Mouse (Mus musculus): ENCODE measurements around the gene Srp54c. TPM values are rescaled to one million over a fixed set of nuclear protein-coding genes. Genes with fewer than 3 reads are reported as not detected.

The Srp54c gene
- polyA plus RNA-seq (2015; fragmentation: Nextera tagmentation; extraction: Ambion mirVana), result 51.8 and 59.3 TPM in 2 replicates

DNA sequence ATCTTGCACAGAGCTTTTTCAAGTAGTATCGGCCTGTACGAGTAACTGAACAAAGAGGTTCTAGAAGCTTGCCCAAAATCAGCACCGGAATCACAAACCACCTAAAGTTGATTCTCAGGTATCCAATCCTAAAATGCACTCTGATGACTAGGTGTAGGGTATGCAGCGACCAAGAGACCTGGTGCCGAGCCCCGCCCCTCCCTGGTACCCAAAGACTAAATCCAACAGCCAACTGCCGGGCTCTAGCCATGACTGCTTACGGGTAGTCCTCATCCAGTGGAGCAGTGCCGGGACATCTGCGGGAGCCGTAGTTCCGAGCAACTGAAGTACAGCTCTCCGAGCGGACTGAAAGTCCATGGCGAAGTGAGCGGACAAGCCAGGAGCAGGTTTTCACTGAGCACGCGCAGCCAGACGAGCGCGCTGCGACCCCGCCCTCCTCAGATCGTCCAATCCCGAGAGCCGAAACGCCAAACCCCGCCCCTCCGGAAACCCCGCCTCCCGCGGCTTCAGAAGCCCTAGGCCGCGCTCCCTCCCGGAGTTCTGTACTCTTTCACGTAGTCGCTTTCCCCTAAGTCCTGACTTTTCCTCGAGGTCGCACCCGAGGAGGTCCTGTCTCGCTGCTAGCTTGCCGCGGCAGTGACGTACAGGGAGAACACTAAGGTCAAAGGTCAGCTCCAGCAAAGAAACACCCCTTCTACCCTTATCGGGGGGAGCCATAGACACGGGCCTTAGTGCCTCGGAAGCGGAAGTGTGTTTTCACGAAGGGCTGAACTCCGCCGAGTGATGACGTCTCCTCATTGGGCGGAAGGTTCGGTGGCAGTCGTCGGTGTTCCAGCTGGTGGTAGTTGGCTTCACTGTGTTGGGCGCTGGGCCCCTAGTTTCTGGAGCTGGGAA, at the start of gene Srp54c:
Gene Srp54c (plus strand): TSS at position 543 of the 894 bp plus-strand sequence.

DNA sequence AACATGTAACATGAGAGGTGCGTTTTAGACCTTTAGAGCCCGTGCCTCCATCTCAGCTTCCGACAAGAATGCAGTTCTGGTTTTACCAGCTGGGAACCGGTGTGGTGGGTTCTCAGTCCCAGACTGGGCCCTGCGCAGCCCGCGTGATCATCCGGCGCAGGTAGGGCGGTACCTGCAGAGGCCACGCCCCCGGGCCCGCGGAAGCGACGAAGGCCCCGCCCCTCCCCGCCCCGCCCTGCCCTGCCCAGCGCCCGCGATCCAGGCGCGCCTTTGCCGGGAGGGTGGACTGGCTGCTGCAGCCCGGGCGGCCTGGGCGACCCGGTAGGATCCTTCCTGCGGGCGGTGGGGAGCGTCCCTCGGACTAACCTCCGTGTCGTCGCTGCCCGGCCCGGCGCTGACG, 30.7 kb upstream of the Srp54c start, which contains the start of gene 1700047I17Rik2:
Gene 1700047I17Rik2 (plus strand): TSS at position 287 of the 400 bp plus-strand sequence.

DNA sequence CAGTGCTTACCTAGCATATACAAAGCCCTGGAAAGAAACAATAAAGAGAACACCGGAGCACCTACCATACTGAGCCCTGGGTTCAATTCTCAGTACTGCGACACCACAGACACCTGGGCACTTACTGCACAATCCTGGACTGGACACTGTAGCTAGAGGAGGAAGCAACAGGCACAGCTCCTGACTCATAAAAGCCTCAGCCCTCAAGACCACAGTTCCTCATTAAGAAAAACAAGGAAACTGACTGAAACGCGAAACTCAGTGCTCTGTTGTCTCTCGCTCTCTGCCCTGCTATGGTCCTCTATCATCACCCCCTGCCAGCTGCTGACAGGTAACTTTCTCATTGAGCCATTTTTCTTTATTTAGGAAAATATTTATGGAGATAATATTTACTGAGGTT, 69.4 kb downstream of the Srp54c start, which contains the start of gene 1110008L16Rik:
Gene 1110008L16Rik (plus strand): TSS at position 242 of the 400 bp plus-strand sequence.

DNA sequence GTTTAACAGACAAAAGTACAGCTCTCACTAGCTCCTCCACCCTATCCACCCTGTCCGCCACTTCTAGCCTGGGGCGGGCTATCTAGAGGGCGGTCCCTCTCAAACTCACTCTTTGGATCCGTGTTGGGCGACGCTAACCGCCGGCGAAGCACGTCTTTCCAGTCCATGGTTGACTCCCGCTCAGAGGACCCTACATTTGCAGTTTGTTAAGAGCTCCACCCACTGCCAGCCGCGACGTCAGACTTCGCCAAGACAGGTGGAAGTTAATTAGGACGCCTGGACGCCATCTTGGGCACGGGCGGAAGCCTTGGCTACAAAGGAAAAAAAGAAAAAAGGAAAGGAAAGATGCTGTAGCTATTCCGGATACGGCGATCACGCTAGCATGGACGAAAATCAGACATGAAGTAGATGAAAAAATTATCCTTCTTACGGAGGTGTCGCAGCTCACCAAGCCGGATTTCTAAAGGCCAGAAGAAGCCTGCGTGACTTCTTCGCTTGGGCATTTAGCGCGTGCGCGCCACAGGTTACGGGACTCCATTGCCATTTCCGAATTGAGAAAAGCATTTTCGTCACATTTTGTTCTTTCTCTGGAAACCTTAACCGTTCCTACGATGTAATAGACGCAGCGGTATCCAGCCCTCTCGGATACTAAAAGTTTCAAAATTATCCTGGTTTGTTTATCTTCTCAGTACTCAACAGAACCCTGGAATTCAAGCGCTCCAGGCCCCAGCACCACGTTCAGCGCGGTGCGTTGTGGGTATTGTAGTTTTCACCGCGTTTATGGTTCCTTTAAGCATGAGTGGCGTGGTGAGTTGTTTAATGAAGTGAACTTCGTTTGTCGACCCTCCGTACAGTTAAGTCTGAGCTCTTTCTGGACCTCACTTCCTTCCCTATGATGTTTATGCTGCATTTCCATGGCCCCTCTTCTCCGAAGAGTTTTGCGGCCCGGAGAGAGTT, 72.8 kb downstream of the Srp54c start, which contains the start of gene Ppp2r3c:
Gene Ppp2r3c (minus strand): TSS at position 514 of the 957 bp plus-strand sequence.

Other genes with a start within 250 kb of the Srp54c start
- not detected in 2 replicates for gene Gm20403, start 243.6 kb upstream of the Srp54c start, polyA plus RNA-seq (2015; fragmentation: Nextera tagmentation; extraction: Ambion mirVana)
- gene Baz1a, start 215.8 kb upstream of the Srp54c start, polyA plus RNA-seq (2015; fragmentation: Nextera tagmentation; extraction: Ambion mirVana), result 7.3 and 7.9 TPM in 2 replicates
- 11.9 and 16.5 TPM in 2 replicates for gene 2700097O09Rik, start 150.1 kb upstream of the Srp54c start, polyA plus RNA-seq (2015; fragmentation: Nextera tagmentation; extraction: Ambion mirVana)
- gene Srp54a, start 149.9 kb upstream of the Srp54c start, polyA plus RNA-seq (2015; fragmentation: Nextera tagmentation; extraction: Ambion mirVana), result 119 and 120 TPM in 2 replicates
- 17.9 and 19.0 TPM in 2 replicates for gene Fam177a, start 105.7 kb upstream of the Srp54c start, polyA plus RNA-seq (2015; fragmentation: Nextera tagmentation; extraction: Ambion mirVana)
- 35.3 and 43.7 TPM in 2 replicates for gene Srp54b, start 75.1 kb upstream of the Srp54c start, polyA plus RNA-seq (2015; fragmentation: Nextera tagmentation; extraction: Ambion mirVana)
- gene 1700047I17Rik2, start 30.6 kb upstream of the Srp54c start, polyA plus RNA-seq (2015; fragmentation: Nextera tagmentation; extraction: Ambion mirVana), result 0.30 TPM in 1 of 2 replicates, not detected in the other
- 6.7 and 7.6 TPM in 2 replicates for gene 1110008L16Rik, start 69.4 kb downstream of the Srp54c start, polyA plus RNA-seq (2015; fragmentation: Nextera tagmentation; extraction: Ambion mirVana)
- gene Ppp2r3c, start 72.8 kb downstream of the Srp54c start, polyA plus RNA-seq (2015; fragmentation: Nextera tagmentation; extraction: Ambion mirVana), result 9.4 and 10.9 TPM in 2 replicates
- gene Psma6, start 154.1 kb downstream of the Srp54c start, polyA plus RNA-seq (2015; fragmentation: Nextera tagmentation; extraction: Ambion mirVana), result 455 and 462 TPM in 2 replicates